Mouse (Mus musculus): ENCODE measurements around the gene Grasp.

- TF ChIP-seq CTCF (IDR thresholded peaks at IDR 0.05; ENCODE audit: low read depth, low read length) (no peak), POLR2A (IDR thresholded peaks at IDR 0.05; ENCODE audit: extremely low read depth, insufficient read depth, low read length) (no peak)
These were observed 392 bp upstream of the Grasp start for GRCm38 (mm10) chr15:101223596-101223995.

All from liver, adult 2 months (tissue).